Mouse (Mus musculus) heart, embryonic 15.5 days (tissue): ENCODE data around the gene Slc26a10. TPM values are rescaled to one million over a fixed set of nuclear protein-coding genes. Genes with fewer than 3 reads are reported as not detected.

Source experiments
- ATAC-seq: fragments of 200-750 bp; cut with Nextera tagmentation; replicated peaks from 2 replicates; pipeline ENCODE4 v1.8.0; 2017; ENCODE audit warnings: low read depth, moderate TSS enrichment; ENCODE audit not compliant: insufficient number of reproducible peaks, insufficient read depth, low FRiP score
- H3K27ac ChIP-seq: fragments of 300-500 bp; sonication (generic); 2 replicates; pipeline ENCODE4 v1.5.1; 2015; ENCODE audit warnings: mild to moderate bottlenecking, inconsistent platforms
- H3K27me3 ChIP-seq: fragments of 300-500 bp; sonication (generic); 2 replicates; pipeline ENCODE4 v1.6.1; 2015; ENCODE audit warnings: inconsistent platforms
- H3K36me3 ChIP-seq: fragments of 300-500 bp; sonication (generic); 2 replicates; pipeline ENCODE4 v1.6.1; 2015; ENCODE audit warnings: mild to moderate bottlenecking, inconsistent platforms
- H3K4me1 ChIP-seq: fragments of 300-500 bp; sonication (generic); replicated peaks from 2 replicates; pipeline ENCODE4 v1.6.1; 2015; ENCODE audit warnings: inconsistent platforms
- H3K4me2 ChIP-seq: fragments of 300-500 bp; sonication (generic); 2 replicates; pipeline ENCODE4 v1.6.1; 2015; ENCODE audit warnings: inconsistent platforms, mild to moderate bottlenecking, moderate library complexity
- H3K4me3 ChIP-seq: fragments of 300-500 bp; sonication (generic); 2 replicates; pipeline ENCODE4 v1.5.1; 2015; ENCODE audit warnings: mild to moderate bottlenecking, inconsistent platforms
- H3K9ac ChIP-seq: fragments of 300-500 bp; sonication (generic); 2 replicates; pipeline ENCODE4 v1.6.1; 2015; ENCODE audit warnings: mild to moderate bottlenecking, inconsistent platforms
- H3K9me3 ChIP-seq: fragments of 300-500 bp; sonication (generic); replicated peaks from 2 replicates; pipeline ENCODE4 v1.6.1; 2016; ENCODE audit warnings: inconsistent platforms
- WGBS: fragments of 180-500 bp; shearing (Covaris S2); methylation state at CpG from one replicate; pipeline ENCODE4 v1.1.7; 2015; ENCODE audit warnings: mixed read lengths; 5-methylcytosine and 5-hydroxymethylcytosine counted together
- polyA plus RNA-seq: library from polyadenylated mRNA; unstranded; fragments of >200 nt; fragmentation: Nextera tagmentation; extraction: Ambion mirVana; gene quantifications from 2 replicates; pipeline ENCODE4 v1.2.1, GENCODE M21; 2015

The Slc26a10 gene
- polyA plus RNA-seq, 1 experiment from 2014 or later, result 15.6 TPM

DNA sequence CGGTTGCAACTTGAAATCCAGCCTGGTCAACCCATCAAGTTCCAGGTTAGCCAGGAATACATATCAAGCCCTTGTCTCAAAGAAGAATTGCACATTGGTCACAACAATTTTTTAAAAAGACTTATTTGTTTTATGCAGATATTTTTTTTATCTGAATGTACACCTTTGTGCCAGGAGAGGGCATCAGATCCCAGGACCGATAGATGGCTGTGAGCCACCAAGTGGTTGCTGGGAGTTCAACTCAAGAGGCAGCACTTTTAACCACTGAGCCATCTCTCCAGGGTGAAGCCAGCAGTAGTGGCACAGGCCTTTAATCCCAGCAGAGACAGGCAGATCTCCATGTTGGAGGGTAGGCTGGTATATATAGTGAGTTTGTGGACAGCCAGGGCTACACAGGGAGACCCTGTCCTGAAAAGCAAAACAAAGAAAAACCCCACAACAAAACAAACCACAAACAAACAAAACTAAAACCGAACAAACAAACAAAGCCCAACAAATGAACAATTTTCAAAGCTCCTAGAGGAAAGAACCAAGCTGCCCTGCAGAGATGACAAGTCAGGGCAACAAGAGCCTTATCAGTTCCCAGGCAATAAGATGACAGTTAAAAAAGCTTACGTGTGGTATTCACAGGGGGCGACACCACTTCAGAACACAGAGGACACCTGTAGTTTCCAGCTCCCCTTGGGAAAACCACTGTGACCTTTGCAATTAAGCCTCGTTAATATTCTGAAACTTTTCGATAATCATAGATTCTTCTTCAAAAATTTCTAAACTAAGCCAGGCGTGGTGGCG lies 55.0 kb downstream of the Slc26a10 start:
- Histone ChIP-seq H3K4me3 (no peak overlapping the region), H3K4me1 (peaks cover 14% of the 10 kb centered on the region), H3K27ac (no peak overlapping the region), H3K36me3 (no peaks in the 10 kb centered on the region), H3K9ac (no peak overlapping the region), H3K9me3 (no peaks in the 10 kb centered on the region), H3K4me2 (no peak overlapping the region), H3K27me3 (no peaks in the 10 kb centered on the region)
- WGBS, result 61% methylated on average over 9 of the region's 9 CpGs
- ATAC-seq, result no peak

DNA sequence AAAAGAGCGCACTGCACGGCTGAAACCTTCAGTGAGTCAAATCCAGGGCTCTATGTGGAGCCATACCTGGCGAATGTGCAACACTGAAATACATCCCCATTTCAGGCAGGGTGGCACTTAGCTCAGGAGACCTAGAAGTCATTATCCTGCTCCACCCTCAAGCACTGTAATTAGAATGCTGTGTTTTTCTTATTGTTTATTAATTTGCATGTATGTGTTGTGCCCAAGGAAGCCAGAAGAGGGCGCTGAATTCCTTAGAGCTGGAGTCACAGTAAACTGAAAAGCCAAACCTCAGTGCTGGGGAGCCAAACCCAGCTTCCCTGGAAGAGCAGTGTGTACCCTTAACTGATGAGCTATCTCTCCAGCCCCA lies 57.0 kb downstream of the Slc26a10 start:
- peak overlapping the region; percentile 58 for H3K4me2 ChIP-seq
- peak overlapping the region; percentile 31 for H3K4me3 ChIP-seq
- no peak overlapping the region for H3K27ac ChIP-seq
- peaks cover 8% of the 10 kb centered on the region; the same call in 1 of the 2 replicates for H3K36me3 ChIP-seq
- H3K4me1 ChIP-seq, result peaks cover 19% of the 10 kb centered on the region
- peak overlapping the region; percentile 18; the same call in 1 of the 2 replicates for H3K9ac ChIP-seq
- H3K9me3 ChIP-seq, result no peaks in the 10 kb centered on the region
- 14% methylated on average over 4 of the region's 4 CpGs for WGBS
- no peak for ATAC-seq
- H3K27me3 ChIP-seq, result no peaks in the 10 kb centered on the region

DNA sequence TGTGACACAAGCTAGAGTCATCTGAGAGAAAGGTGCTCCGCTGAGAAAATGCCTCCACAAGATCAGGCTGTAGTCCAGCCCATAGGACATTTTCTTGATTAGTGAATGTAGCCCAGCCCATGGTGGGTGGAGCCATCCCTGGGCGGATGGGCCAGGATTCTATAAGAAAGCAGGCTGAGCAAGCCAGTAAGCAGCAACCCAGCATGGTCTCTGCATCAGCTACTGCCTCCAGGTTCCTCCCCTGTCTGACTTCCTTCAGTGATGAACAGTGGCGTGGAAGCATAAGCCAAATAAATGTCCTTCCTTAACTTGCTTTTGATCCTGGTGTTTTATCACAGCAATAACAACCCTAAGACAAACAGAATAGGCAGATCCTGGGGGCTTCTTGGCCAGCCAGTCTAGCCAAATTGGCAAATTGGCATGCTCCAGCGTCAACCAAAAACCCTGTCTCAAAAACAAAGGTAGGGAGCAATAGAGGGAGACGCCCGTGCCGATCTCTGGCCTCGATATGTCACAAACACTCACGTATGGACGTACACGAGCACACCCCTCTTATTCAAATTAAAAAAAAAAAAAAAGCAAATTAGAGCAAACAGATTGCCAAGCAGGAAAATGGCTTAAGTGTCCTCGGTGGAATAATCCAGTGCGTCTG lies 57.5 kb downstream of the Slc26a10 start:
- ATAC-seq, result no peak
- peak overlapping the region; percentile 18; the same call in 1 of the 2 replicates for H3K9ac ChIP-seq
- H3K27me3 ChIP-seq, result no peaks in the 10 kb centered on the region
- H3K27ac ChIP-seq, result no peak overlapping the region
- H3K4me1 ChIP-seq, result peaks cover 19% of the 10 kb centered on the region
- H3K9me3 ChIP-seq, result no peaks in the 10 kb centered on the region
- H3K4me2 ChIP-seq, result peak overlapping the region; percentile 58
- peak overlapping the region; percentile 31 for H3K4me3 ChIP-seq
- H3K36me3 ChIP-seq, result peaks cover 11% of the 10 kb centered on the region; the same call in 1 of the 2 replicates
- WGBS, result 14% methylated on average over 13 of the region's 13 CpGs

DNA sequence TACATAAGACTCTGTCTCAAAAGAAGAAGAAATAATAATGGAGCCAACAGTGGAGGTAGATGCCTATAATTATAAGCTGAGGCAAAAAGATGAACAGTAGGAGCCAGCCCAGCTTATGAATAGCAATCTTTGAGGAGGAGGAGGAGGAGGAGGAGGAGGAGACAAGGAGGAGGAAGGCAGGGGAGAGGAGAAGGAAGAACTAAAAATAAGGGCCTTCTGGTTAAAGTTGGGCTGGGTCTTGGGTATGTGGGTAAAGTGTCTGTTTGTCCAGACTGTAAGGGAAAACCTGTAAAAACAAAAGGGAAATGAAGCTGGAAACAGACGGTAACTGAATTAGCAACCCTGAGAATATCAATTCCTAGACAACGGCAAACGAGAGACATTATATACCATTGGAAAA lies 58.4 kb downstream of the Slc26a10 start:
- Histone ChIP-seq H3K4me2 (no peak overlapping the region), H3K27me3 (no peaks in the 10 kb centered on the region), H3K9ac (no peak overlapping the region), H3K4me1 (peaks cover 19% of the 10 kb centered on the region), H3K36me3 (peaks cover 17% of the 10 kb centered on the region; the same call in 1 of the 2 replicates), H3K27ac (no peak overlapping the region), H3K9me3 (no peaks in the 10 kb centered on the region), H3K4me3 (no peak overlapping the region)
- ATAC-seq, result no peak
- WGBS, result 77% methylated on average over 3 of the region's 3 CpGs

Other genes with a start within 250 kb of the Slc26a10 start
- 35.0 and 47.8 TPM in 2 replicates for gene Ctdsp2, start 201.9 kb downstream of the Slc26a10 start, polyA plus RNA-seq
- gene Avil, start 179.9 kb downstream of the Slc26a10 start, polyA plus RNA-seq, result 0.23 and 0.55 TPM in 2 replicates
- 81.9 and 86.0 TPM in 2 replicates for gene Tsfm, start 149.8 kb downstream of the Slc26a10 start, polyA plus RNA-seq
- 27.7 and 32.0 TPM in 2 replicates for gene Mettl1, start 139.2 kb downstream of the Slc26a10 start, polyA plus RNA-seq
- gene Eef1akmt3, start 139.1 kb downstream of the Slc26a10 start, polyA plus RNA-seq, result 0.30 and 0.42 TPM in 2 replicates
- gene Cyp27b1, start 132.4 kb downstream of the Slc26a10 start, polyA plus RNA-seq, result 0.08 and 0.13 TPM in 2 replicates
- gene March9, start 120.5 kb downstream of the Slc26a10 start, polyA plus RNA-seq, result 0.13 and 0.25 TPM in 2 replicates
- gene Cdk4, start 117.1 kb downstream of the Slc26a10 start, polyA plus RNA-seq, result 718 and 864 TPM in 2 replicates
- gene Tspan31, start 110.4 kb downstream of the Slc26a10 start, polyA plus RNA-seq, result 100 and 119 TPM in 2 replicates
- 0.62 TPM in 1 of 2 replicates, not detected in the other for gene Agap2, start 105.4 kb downstream of the Slc26a10 start, polyA plus RNA-seq
- 48.5 and 61.8 TPM in 2 replicates for gene Os9, start 59.5 kb downstream of the Slc26a10 start, polyA plus RNA-seq
- 1.5 and 5.7 TPM in 2 replicates for gene B4galnt1, start 15.4 kb downstream of the Slc26a10 start, polyA plus RNA-seq
- 24.7 and 32.5 TPM in 2 replicates for gene Arhgef25, start 9.4 kb upstream of the Slc26a10 start, polyA plus RNA-seq
- gene Dtx3, start 15.1 kb upstream of the Slc26a10 start, polyA plus RNA-seq, result 63.5 and 86.0 TPM in 2 replicates
- gene Pip4k2c, start 30.9 kb upstream of the Slc26a10 start, polyA plus RNA-seq, result 23.2 and 27.0 TPM in 2 replicates
- 0.35 and 2.3 TPM in 2 replicates for gene Kif5a, start 82.7 kb upstream of the Slc26a10 start, polyA plus RNA-seq
- gene Dctn2, start 85.7 kb upstream of the Slc26a10 start, polyA plus RNA-seq, result 127 and 152 TPM in 2 replicates
- gene Mbd6, start 108.4 kb upstream of the Slc26a10 start, polyA plus RNA-seq, result 10.6 and 15.7 TPM in 2 replicates
- gene Mars, start 131.1 kb upstream of the Slc26a10 start, polyA plus RNA-seq, result 75.4 and 78.4 TPM in 2 replicates
- gene Arhgap9, start 141.3 kb upstream of the Slc26a10 start, polyA plus RNA-seq, result 2.0 and 11.0 TPM in 2 replicates
- 0.58 and 1.5 TPM in 2 replicates for gene Gli1, start 161.3 kb upstream of the Slc26a10 start, polyA plus RNA-seq
- gene Inhbe, start 173.8 kb upstream of the Slc26a10 start, polyA plus RNA-seq, result 0.03 TPM in 1 of 2 replicates, not detected in the other
- 0.10 TPM in 1 of 2 replicates, not detected in the other for gene Inhbc, start 189.8 kb upstream of the Slc26a10 start, polyA plus RNA-seq
- 30.9 and 33.7 TPM in 2 replicates for gene R3hdm2, start 199.7 kb upstream of the Slc26a10 start, polyA plus RNA-seq